Mouse (Mus musculus): ENCODE data around the gene Ppif. TPM values are rescaled to one million over a fixed set of nuclear protein-coding genes. Genes with fewer than 3 reads are reported as not detected.

Ppif gene
- polyA plus RNA-seq (2012; rRNA removed): 59.5 and 71.6 TPM in 2 replicates

DNA sequence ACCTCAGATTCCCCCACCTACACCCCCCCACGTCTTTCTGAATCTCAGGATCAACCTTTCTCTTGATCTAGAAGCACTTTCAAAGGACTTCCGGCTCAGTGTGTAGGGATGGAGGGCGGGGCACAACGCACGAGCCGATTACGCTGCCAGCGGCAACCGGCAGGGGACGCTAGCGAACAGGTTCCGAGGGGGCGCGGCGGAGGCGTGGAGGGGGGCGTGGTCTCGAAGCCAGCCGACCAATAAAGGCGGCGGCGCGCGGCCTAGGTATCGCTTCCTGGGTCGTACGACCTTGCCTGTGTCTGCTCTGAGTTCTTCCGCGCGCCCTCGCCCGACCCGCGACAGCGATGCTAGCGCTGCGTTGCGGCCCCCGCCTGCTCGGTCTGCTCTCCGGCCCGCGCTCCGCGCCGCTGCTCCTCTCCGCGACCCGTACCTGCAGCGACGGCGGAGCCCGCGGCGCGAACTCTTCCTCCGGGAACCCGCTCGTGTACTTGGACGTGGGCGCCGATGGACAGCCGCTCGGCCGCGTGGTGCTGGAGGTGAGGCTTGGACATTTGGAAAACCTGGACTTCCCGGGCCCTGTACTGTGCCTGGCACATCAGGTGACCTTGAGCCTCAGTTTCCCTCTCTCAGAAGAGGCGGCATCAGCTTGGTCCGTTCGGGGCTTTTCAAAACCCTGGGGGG, at the start of gene Ppif:
Ppif (plus strand) TSS at position 267 of the 681 bp plus-strand sequence.
- TF ChIP-seq POLR2A (IDR thresholded peaks at IDR 0.05; ENCODE audit: borderline replicate concordance, extremely low read depth, insufficient read depth, insufficient read length, poor library complexity, severe bottlenecking) (peak; percentile 60), CTCF (IDR thresholded peaks at IDR 0.05; ENCODE audit: borderline replicate concordance, extremely low read depth, insufficient read depth, insufficient read length) (peak; percentile 98)
- DNase-seq (ENCODE audit: low read depth): peak; percentile 98

- TF ChIP-seq CTCF (IDR thresholded peaks at IDR 0.05; ENCODE audit: borderline replicate concordance, extremely low read depth, insufficient read depth, insufficient read length): no peak
- no peak for TF ChIP-seq POLR2A (IDR thresholded peaks at IDR 0.05; ENCODE audit: borderline replicate concordance, extremely low read depth, insufficient read depth, insufficient read length, poor library complexity, severe bottlenecking)
- DNase-seq (ENCODE audit: low read depth): no peak
These were observed 48.2 kb upstream of the Ppif start for GRCm38 (mm10) chr14:25645717-25646116.

GRCm38 (mm10) chr14:25646161-25646621, 47.8 kb upstream of the Ppif start:
- TF ChIP-seq CTCF (IDR thresholded peaks at IDR 0.05; ENCODE audit: borderline replicate concordance, extremely low read depth, insufficient read depth, insufficient read length) (peak; percentile 94), POLR2A (IDR thresholded peaks at IDR 0.05; ENCODE audit: borderline replicate concordance, extremely low read depth, insufficient read depth, insufficient read length, poor library complexity, severe bottlenecking) (no peak)
- peak; percentile 73 for DNase-seq (ENCODE audit: low read depth)

GRCm38 (mm10) chr14:25651131-25651530, 42.8 kb upstream of the Ppif start:
- TF ChIP-seq CTCF (IDR thresholded peaks at IDR 0.05; ENCODE audit: borderline replicate concordance, extremely low read depth, insufficient read depth, insufficient read length): no peak
- TF ChIP-seq POLR2A (IDR thresholded peaks at IDR 0.05; ENCODE audit: borderline replicate concordance, extremely low read depth, insufficient read depth, insufficient read length, poor library complexity, severe bottlenecking): no peak
- no peak for DNase-seq (ENCODE audit: low read depth)

DNA sequence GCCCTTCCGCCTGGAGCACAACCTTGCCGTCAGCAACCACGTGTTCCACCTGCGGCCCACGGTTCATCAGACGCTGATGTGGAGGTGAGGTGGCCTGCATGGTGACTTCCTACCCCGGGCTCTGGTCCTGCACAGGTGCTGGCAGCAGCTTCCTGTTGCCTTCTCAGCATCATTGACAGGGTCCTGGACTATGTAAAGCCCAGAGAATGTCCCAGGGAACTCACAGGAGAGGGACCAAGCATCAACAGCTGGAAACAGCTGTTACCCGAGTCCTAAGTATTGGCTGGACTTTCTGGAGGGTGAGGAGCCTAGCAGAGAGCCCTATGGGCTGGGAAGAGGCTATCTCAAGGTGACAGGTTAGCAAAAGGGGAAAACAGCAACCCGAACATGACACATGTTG, 42.0 kb upstream of the Ppif start:
- TF ChIP-seq CTCF (IDR thresholded peaks at IDR 0.05; ENCODE audit: borderline replicate concordance, extremely low read depth, insufficient read depth, insufficient read length): no peak
- TF ChIP-seq POLR2A (IDR thresholded peaks at IDR 0.05; ENCODE audit: borderline replicate concordance, extremely low read depth, insufficient read depth, insufficient read length, poor library complexity, severe bottlenecking): no peak

GRCm38 (mm10) chr14:25654401-25655197, 39.4 kb upstream of the Ppif start:
- DNase-seq (ENCODE audit: low read depth): no peak
- TF ChIP-seq POLR2A (IDR thresholded peaks at IDR 0.05; ENCODE audit: borderline replicate concordance, extremely low read depth, insufficient read depth, insufficient read length, poor library complexity, severe bottlenecking) (no peak), CTCF (IDR thresholded peaks at IDR 0.05; ENCODE audit: borderline replicate concordance, extremely low read depth, insufficient read depth, insufficient read length) (no peak)

More for the DNA sequence above, 42.0 kb upstream of the Ppif start:
- DNase-seq (ENCODE audit: low read depth): no peak

DNA sequence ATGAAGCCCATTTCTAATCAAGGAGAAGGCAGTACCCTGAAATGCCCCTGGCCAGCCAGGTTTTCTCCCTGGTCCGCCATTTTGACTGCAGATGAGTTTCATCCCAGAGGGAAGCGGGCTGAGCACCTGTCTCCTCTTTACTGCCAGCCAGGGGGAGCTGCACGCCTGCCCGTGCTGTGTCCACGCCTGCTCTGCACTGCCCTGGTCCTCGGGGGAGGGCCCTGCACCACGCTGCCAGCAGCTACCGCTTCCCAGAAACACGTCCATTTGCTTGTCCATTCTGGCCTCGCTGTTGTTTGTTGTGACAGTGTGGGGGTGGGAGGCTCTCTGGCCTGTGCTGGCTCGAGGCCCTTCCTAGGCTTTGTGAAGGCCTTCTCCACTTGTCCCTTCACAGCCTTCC, 33.3 kb upstream of the Ppif start:
- peak; percentile 41 for DNase-seq (ENCODE audit: low read depth)
- TF ChIP-seq CTCF (IDR thresholded peaks at IDR 0.05; ENCODE audit: borderline replicate concordance, extremely low read depth, insufficient read depth, insufficient read length) (peak; percentile 31; the same call in 1 of the 2 replicates), POLR2A (IDR thresholded peaks at IDR 0.05; ENCODE audit: borderline replicate concordance, extremely low read depth, insufficient read depth, insufficient read length, poor library complexity, severe bottlenecking) (no peak)

DNA sequence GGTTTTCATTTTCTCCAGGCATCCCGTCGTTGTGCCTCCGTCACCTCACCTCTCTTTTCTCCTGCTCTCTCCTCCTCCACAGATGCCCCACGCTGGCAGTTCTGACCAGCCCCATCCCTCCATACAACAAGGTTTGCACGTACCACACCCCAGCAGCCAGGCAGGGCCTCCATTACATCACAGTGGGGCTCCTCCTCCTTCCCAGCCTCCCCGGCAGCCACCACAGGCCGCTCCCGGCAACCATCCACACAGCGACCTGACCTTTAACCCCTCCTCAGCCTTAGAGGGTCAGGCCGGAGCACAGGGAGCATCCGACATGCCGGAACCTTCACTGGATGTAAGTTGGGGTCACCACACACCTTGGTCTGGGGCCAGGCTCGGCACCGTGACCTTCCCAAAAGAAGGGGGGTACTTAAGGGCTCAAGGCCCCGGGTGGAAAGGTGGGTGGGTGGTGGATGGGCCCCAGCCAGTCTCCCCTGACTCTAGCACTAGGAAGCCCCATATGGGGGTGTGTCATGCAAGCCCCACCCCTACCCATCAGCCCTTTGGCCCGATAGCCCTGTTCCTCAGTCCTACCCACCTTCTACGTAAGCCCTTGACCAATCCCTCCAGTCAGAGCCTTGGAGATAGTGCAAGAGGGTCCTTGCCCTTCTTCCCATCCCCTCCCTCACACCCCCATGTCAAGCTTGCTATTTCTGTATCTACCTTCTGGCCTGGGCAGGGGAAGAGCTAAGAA, 32.6 kb upstream of the Ppif start:
- no peak for TF ChIP-seq POLR2A (IDR thresholded peaks at IDR 0.05; ENCODE audit: borderline replicate concordance, extremely low read depth, insufficient read depth, insufficient read length, poor library complexity, severe bottlenecking)
- no peak for TF ChIP-seq CTCF (IDR thresholded peaks at IDR 0.05; ENCODE audit: borderline replicate concordance, extremely low read depth, insufficient read depth, insufficient read length)
- no peak for DNase-seq (ENCODE audit: low read depth)

DNA sequence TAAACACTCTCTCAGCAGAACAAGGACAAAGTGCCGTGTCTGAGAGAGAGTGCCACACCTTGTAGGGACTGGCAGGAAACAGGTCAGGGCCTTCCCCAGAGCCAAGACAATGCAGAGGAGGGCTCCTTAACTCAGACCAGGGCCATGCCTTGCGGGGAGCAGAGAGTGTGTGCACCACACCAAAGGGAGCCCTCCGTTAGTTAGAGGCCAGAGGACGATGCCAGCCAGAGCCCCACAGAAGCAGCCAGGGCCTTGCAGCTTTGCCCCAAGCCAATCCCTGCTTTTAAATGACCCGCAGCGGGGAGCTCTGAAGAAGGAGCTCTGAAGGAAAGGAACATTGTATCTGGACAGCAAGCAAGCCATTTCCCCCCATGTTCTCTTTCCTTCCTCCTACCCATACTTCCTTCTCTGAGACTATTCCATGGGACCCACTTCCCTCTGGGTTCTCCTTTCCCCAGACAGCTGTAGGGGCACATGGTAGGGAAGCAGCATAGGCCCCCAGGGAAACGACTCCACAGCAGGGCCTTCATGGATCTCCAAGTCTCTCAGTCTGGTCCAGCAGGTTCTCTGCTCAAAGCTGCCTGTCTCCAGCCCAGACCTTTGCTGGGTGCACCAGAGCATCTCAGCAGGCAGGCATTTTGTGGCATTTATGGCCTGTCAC, 30.2 kb upstream of the Ppif start:
- no peak for DNase-seq (ENCODE audit: low read depth)
- TF ChIP-seq CTCF (IDR thresholded peaks at IDR 0.05; ENCODE audit: borderline replicate concordance, extremely low read depth, insufficient read depth, insufficient read length): no peak
- no peak for TF ChIP-seq POLR2A (IDR thresholded peaks at IDR 0.05; ENCODE audit: borderline replicate concordance, extremely low read depth, insufficient read depth, insufficient read length, poor library complexity, severe bottlenecking)

GRCm38 (mm10) chr14:25664310-25664695, 29.7 kb upstream of the Ppif start:
- DNase-seq (ENCODE audit: low read depth): no peak
- TF ChIP-seq POLR2A (IDR thresholded peaks at IDR 0.05; ENCODE audit: borderline replicate concordance, extremely low read depth, insufficient read depth, insufficient read length, poor library complexity, severe bottlenecking) (no peak), CTCF (IDR thresholded peaks at IDR 0.05; ENCODE audit: borderline replicate concordance, extremely low read depth, insufficient read depth, insufficient read length) (no peak)

Measured in brain, embryonic 14.5 days (tissue).